Mouse (Mus musculus): Measurements from ENCODE around the gene Rdh9.
"Not testable (repeated sequence)": the region's sequence is repeated elsewhere in the genome, so short reads cannot be mapped to it uniquely, and the experiment has no call there.

Gene Rdh9

DNA sequence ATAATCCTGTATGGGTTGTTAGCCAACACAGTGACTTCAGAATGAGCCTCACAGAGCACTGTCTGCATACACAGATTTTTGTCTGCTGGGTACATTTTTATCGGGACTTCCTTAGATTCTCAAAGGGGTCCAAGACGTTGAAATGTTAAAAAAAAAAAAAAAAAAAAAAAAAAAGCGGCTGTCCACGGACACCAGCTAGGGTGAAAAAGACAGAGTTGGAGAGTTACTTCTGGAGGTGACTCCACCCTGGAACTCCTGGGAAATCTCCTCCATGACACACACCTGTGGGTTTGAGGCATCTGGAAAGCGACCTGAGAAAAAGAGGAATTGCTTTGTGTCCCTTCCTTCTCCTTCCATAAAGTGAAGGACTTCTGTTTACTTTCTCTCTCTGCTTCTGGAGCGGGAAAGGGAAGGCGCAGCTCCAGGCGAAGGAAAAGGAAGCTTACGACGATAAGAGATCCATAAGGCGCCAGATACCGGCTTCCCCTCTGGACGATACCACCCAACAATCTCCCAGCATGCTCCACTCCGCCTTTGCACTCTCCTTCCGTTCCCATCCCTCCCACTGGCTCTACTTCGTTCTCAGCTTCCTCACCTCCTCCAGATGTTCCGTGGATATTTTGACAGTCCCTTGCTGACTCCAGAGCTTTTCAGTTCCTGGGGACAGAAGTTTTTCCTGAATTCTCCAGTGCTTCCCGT is 20.3 kb upstream of the Rdh9 start:
- DNase-seq (ENCODE audit: inconsistent age in 2 of 2, low spot score in 1 of 2), result peak; percentile 24 to 64

DNA sequence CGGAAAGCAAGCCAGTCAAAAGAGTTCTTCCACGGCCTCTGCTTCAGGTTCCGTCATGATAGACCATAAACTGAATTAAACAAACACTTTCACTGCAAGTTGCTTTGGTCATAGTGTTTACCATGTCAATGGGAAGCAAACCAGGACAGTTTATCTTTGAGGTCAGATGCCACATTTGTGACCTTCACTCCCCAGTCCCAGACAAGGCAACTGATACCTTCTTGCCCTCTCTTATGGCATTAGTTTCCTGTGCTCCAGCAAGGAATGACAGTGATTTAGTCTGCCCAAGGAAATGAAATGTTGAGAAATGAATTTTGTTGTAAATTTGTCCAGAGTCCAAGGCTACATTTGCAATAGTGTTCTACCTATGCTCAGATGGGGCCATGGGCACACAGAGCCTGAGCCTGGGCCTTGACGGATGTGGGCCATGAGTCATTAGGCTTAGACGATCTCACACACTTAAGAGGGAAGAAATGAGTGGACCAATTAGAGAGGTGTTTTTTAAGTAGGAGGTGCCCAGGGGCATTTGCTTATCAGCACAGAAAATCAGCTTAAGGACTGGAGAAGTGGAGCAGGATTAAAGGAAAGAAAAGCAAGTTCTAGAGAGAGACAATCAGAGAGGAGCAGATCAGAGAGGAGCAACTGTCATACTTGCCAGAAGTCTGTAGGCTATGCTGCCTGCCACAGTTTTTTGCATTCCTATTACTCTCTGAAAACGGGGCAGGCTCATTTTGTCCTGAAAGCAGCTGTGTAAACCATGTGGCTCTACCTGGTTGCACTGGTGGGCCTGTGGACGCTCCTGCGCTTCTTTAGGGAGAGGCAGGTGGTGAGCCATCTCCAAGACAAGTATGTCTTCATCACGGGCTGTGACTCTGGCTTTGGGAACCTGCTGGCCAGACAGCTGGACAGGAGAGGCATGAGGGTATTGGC is 16.7 kb upstream of the Rdh9 start, which contains the start of the genes Rdh1 and Rdh16f1:
Gene Rdh1, plus strand, starts transcription at position 541 of the 930 bp plus-strand sequence.
Gene Rdh16f1, plus strand, starts transcription at position 607 of the 930 bp plus-strand sequence.
- DNase-seq (ENCODE audit: inconsistent age in 2 of 2, low spot score in 1 of 2), result peak; percentile 69 to 89

DNA sequence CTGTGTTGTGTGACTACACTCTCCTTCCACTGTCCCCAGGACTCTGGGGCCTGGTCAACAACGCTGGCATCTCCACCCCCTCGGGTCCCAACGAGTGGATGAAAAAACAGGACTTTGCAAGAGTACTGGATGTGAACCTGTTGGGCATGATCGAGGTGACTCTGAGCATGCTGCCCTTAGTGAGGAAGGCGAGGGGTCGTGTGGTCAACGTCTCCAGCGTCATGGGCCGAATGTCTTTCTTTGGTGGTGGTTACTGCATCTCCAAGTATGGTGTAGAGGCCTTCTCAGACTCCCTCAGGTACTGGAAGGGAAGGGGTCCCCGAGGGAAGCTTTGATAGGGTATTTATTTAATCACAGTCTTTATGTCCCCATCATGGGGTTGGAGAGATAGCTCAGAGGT is 13.3 kb upstream of the Rdh9 start:
- not testable (repeated sequence) for DNase-seq (ENCODE audit: inconsistent age in 2 of 2, low spot score in 1 of 2)

DNA sequence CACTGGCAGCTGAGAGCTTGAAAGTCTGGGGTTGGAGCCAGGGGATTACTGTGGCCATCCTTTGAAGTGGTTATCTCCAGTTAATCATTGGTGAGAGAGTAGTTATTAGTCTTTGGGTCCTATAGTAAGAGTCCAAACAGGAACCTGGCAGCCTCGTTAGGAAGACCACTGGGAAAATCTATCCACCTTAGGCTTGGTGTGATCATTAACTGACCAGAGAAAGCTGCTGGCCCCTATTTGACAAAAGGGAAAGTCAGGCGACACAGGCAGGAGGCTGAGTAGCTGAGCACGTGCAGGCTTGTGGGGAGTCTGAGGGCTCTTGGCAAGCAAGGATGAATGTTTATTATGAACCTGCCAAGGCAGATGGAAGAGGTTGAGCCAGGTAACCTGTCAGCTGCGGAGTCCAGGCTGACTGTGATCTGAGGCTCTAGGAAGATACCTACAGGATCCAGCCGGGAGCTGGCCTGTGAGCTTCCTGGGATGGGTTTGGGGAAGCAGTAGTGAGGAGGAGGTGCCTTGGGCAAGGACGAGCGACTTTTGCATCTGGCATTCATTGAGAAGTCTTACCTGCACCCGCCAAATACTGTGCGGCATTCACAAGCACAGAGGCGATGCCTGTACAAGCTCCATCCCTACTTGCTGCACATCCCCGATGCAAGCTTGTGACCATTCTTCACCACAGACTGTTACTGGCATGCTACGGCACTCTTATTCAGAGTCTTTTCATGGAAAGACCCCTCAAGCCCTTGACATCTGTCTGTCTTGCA is 12.1 kb upstream of the Rdh9 start:
- DNase-seq (ENCODE audit: inconsistent age in 2 of 2, low spot score in 1 of 2), result peak in 1 of 2 experiments; percentile 40

DNA sequence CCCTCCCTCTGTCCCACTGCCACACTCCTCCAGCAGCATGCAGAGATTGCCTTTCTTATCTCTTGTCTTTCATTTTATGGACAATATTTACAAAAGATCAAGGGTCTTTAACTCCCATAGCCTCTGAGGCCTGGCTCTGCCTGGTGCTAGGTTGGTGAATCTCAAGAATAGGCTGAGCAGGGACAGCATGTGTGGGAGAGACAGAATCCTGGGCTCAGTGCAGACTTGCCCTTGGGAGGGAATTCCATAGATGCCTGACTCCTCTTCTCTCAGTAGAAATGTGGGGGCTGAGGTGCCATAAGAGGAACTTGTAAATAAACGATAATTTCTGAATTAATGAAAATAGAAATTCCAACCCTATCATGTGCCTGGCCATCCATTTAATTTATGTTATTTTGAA is 9.6 kb upstream of the Rdh9 start:
- no peak for DNase-seq (ENCODE audit: inconsistent age in 2 of 2, low spot score in 1 of 2)

DNA sequence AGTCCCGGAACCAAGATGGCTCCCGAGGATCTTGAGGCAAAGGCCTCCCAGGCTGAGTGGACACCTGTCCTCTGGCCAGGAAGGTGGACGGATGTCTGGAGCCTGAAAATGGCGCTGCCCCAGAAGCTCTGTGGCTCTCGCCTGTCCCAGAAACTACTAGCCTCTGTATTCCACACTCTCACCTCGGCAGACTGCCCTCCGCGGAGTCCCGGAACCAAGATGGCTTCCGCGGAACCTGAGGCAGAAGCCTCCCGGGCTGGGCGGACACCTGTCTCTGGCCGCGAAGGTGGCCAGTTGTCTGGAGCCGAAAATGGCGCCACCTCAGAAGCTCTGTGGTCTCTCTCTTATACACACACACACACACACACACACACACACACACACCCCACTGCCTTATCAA is 6.1 kb downstream of the Rdh9 start:
- not testable (repeated sequence) for DNase-seq (ENCODE audit: inconsistent age in 2 of 2, low spot score in 1 of 2)

DNA sequence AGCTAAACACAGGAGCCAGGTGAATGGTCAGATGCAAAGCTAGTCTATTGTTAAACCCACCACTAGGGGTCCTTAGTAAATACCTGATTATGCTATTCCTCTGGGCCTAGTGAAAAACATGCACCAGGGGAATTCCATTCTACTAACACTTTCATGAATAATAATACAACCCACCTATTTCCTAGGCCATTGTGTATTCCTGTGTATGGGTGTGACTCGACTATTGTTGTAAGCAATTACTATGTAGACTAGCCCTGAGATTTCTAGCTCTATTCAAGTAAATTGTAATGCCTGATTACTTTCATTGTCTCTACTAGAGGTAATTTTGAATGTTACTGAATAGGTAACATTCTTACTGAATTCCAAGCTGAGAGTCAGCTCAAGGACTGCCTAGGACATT is 9.2 kb downstream of the Rdh9 start:
- not testable (repeated sequence) for DNase-seq (ENCODE audit: inconsistent age in 2 of 2, low spot score in 1 of 2)

DNA sequence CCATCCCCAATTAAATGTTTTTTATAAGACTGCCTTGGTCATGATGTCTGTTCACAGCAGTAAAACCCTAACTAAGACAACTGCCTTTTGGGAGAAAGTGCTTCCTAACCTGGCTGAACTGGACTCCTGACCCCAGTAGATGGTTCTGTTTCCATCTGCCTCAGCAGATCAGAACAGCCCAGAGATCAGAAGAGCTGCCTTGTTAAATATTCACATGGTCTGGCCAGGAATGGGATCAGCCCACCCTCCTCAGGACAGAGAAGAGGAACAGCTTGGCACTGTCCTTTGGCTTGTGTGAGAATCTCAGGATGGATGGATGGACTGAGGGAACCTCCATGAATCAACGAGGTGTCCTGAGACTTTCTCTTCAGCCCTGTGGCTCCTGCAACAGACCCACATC is 23.1 kb downstream of the Rdh9 start:
- DNase-seq (ENCODE audit: inconsistent age in 2 of 2, low spot score in 1 of 2), result no peak

DNA sequence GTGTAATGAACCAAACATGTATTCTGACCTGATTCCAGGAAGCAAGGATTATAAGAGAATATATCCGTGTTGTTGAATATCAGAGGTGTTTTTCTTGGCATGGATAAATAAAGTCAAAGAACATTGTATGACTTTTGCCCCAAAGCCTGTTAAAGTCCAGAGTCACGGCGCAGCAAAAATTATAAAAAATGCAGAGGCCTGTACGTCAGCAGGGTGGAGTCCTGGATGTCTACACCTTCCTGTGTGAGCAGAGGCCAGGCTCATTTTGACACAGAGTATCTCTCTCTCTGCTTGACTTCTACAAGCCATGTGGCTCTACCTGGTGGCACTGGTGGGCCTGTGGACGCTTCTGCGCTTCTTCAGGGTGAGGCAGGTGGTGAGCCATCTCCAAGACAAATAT is 24.7 kb downstream of the Rdh9 start, which contains the start of gene Rdh16:
Gene Rdh16, plus strand, starts transcription at position 262 of the 400 bp plus-strand sequence.
- no peak for DNase-seq (ENCODE audit: inconsistent age in 2 of 2, low spot score in 1 of 2)

DNA sequence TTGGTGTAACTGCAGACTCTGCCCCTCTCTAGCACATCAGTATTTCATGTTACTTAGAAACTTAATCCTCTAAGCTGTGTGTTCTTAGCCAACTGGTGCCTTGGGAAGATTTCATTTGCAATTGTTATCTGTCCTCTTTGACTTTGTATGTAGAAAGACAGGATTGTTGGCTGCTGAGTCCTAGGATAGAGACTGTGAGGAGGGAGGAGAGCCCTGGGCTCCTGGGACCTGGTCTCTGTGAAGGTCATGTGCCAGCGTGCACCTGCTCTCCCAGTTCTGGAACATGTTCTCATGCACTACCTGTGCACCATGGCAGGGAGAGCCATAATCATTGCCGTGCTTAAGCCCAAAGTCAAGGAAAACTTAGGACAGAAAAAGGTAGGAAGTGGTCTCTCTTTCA is 25.4 kb downstream of the Rdh9 start:
- no peak for DNase-seq (ENCODE audit: inconsistent age in 2 of 2, low spot score in 1 of 2)

DNA sequence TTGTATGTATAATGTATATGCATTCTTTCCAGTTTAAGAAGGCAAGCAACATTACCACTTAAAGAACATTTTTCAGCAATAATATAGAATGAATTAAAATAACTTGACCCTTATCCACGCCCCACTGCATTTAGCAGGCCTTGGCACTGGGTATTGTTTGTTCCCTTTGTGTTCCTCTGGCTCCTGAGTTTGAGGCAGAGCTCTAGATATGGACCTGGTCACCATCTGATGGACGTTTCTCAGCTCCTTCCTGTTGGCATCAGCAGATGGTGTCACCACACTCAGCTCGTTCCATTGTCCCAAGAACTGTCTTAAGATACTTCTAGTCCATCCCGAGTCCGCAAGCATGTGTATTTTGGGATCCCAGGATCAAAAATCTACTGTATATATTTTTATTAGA is 26.1 kb downstream of the Rdh9 start:
- no peak for DNase-seq (ENCODE audit: inconsistent age in 2 of 2, low spot score in 1 of 2)

DNA sequence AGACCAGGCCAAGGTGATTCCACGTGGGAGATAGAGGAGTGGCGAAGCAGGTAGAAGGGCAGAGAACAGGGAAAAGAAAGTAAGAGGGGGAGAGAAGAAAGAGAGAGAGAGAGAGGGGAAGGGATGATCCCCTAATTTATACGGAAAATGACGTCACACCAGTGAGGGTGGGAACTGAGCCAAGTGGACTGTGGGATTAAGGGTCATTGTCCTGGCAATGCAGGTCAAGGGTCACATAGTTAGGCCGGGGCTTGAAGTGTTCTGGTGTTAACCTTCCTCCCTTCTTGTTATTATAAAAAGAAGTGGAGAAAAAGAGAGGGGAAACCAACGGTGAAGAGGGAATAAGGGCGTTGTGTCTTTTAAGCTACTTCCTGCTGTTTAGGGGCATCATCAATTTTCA is 28.2 kb downstream of the Rdh9 start:
- no peak for DNase-seq (ENCODE audit: inconsistent age in 2 of 2, low spot score in 1 of 2)

DNA sequence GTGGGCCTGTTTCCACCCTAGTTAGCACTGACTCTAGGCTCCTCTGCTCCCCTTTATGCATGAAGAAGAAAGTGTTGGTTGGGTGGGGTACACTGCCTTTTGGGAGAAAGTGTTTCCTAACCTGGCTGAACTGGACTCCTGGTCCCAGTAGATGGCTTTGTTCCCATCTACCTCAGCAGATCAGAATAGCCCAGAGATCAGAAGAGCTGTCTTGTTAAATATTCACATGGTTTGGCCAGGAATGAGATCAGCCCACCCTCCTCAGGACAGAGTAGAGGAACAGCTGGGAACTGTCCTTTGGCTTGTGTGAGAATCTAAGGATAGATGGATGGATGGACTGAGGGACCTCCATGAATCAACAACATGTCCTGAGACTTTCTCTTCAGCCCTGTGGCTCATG is 39.7 kb downstream of the Rdh9 start:
- DNase-seq (ENCODE audit: inconsistent age in 2 of 2, low spot score in 1 of 2), result no peak

DNA sequence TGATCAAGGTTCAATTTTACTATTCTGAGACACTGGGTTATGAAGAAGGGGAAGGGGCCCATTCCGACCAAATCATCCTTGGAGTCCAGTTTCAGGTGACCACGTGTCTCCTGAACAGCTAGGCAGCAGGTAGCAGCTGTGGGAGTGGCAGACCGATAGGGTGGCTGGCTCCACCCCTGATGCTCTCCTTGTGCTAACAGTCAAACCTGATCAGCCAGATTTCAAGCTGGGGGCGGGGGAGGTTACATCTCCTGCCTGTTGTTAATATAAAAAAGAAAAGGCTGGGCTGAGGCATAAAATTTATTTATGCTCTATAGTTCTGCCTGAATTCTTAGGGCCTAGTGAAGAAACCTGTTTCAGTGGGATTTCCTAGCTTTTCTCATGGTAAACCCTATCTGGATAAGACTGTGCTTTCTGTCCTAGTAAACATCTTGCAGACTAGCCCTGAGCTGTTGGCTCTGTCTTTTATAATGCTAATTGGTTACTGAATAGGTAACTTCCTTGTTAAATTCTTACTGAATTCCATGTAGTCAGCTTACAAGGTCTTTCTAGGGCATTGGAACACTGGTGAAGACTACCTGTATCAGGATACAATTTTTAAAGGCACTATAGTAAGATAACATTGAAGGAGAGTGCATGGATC is 41.2 kb downstream of the Rdh9 start:
- not testable (repeated sequence) for DNase-seq (ENCODE audit: inconsistent age in 2 of 2, low spot score in 1 of 2)

DNA sequence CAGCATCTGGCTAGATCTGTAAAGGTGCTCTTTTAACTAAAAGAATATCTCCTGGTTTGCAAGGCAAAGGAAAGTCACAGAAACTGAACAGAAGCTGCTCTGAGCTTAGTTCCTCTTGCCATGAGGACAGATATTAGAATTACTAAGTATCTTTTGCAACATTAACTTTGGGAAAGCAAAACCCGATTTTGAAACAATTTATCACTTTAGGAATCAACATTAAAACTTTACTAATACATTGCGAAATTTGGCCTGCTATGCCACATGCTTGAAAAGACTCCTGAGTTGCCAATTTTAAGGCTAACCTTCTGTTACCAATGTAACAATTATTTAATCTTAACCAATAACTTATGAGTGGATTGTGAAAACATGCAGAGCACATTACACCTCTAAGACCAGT is 45.6 kb downstream of the Rdh9 start:
- DNase-seq (ENCODE audit: inconsistent age in 2 of 2, low spot score in 1 of 2), result not testable (repeated sequence)

DNA sequence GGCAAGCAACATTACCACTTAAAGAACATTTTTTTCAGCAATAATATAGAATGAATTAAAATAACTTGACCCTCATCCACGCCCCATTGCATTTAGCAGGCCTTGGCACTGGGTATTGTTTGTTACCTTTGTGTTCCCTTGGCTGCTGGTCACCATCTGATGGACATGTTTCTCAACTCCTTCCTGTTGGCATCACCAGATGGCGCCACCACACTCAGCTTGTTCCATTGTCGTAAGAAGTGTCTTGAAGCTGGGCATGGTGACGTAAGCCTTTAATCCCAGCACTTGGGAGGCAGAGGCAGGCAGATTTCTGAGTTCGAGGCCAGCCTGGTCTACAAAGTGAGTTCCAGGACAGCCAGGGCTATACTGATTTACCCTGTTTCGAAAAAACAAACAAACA is 49.2 kb downstream of the Rdh9 start:
- peak; percentile 27 to 62 for DNase-seq (ENCODE audit: inconsistent age in 2 of 2, low spot score in 1 of 2)

DNA sequence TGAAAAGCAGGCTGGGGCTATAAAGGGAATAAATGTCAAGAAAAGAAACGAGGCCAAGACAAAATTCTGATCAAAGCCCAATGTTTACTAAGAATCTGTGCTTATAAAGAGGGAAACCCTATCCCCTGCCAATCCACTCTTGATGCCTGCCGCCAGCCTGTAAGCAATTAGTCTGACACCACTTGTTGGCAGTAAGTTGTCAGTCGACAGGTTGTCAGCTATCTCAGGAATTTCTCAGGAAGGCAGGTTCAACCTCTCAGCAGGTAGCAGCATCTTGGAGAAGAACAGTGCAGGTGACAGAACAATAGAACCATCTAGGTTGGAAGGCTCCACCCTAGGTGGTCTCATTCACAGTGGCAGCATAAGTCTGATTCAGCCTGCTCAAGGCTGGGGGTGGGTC is 52.9 kb downstream of the Rdh9 start:
- no peak for DNase-seq (ENCODE audit: inconsistent age in 2 of 2, low spot score in 1 of 2)

DNA sequence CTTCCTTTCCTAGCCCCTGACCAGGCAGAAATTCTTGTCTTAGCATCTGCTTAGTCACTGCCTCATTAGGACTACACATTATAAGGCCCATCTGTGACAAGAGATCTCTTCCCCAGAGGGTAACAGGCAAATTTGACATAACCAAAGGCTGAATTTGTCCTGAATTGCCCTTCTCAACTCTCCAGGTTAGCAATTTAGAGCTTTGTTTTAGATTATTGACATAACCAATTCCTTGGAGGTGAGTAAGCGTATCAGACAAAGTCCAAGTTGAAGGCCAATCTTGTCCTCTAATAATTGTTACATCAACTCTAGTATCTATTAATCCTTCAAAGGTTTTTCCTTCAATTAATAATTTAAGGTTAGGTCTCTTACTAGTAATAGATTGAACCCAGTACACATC is 58.0 kb downstream of the Rdh9 start:
- not testable (repeated sequence) for DNase-seq (ENCODE audit: inconsistent age in 2 of 2, low spot score in 1 of 2)

DNA sequence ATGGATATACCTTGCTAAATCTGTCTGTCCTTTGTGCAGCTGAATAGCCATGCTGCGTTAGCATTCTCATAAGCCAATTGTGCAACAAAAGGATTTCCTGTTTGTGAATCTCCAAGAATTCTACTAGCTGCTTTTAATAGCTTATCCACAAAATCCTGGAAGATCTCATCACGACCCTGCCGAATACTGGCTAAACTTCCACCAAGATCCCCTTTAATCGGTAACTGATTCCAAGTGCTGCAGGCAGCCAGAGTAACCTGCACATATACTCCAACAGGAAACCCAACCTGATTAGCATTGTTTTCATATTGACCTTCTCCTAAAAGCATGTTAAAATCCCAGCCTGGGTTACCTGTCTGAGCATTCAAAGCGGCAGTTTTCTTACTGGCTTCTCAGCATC is 59.1 kb downstream of the Rdh9 start:
- no peak for DNase-seq (ENCODE audit: inconsistent age in 2 of 2, low spot score in 1 of 2)

DNA sequence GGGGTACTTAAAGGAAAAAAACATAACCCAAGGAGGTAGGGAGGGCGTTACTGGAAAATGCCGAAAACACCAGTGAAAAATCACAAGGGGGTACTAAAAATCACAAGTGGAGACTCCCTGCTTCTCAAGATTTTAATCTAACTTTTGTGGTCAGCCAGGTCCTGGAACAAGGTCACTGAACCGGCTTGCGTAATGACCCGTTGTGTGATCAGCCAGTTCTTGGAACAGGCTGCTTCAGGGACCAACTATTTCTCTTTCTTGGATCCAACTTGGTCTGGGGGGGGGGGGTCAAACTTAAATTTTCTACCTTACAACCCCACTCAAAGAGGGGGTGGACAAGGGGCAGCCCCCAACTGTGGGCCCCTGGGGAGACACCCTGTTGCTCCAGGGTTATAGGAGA is 61.6 kb downstream of the Rdh9 start:
- peak; percentile 65 to 73 for DNase-seq (ENCODE audit: inconsistent age in 2 of 2, low spot score in 1 of 2)

DNA sequence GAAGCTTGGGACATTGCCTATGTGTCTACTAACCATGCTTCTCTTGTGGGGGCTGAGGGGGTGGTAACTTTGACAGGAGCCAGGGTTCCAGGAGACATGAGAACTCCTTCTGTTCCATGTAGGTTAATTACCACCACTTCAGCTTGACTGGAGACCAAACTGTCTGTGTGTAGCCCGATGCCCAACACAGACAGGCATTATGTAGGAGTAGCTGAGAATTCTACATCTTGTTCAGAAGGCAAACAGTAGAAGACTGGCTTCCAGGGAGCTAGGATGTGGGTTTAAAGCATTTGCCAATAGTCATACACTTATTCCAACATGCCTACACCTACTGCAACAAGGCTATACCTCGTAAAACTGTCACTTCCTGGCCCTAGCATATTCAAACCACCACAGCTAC is 62.4 kb downstream of the Rdh9 start:
- DNase-seq (ENCODE audit: inconsistent age in 2 of 2, low spot score in 1 of 2), result no peak
